Mouse (Mus musculus) CH12.LX (cell line): ENCODE results near the gene Gm21970. TPM values are rescaled to one million over a fixed set of nuclear protein-coding genes. Genes with fewer than 3 reads are reported as not detected.

Source experiments
- DNase-seq: peaks from one replicate; pipeline ENCODE4 v3.0.0-alpha.2; 2013; ENCODE audit errors: extremely low read depth
- H3K27ac ChIP-seq: 2 replicates; pipeline ENCODE4 v1.5.1; 2012; ENCODE audit warnings: low read depth, mild to moderate bottlenecking, control low read depth, moderate library complexity; ENCODE audit not compliant: insufficient read depth
- H3K27me3 ChIP-seq: replicated peaks from 2 replicates; pipeline ENCODE3; 2012; ENCODE audit warnings: inconsistent platforms
- H3K36me3 ChIP-seq, 2 experiments: replicated peaks in 1 of 2; 2 replicates each; pipeline versions ENCODE3 to v1.6.1; 2012; ENCODE audit warnings: inconsistent platforms in 1 of 2, low read length in 1 of 2, mild to moderate bottlenecking in 1 of 2, mixed read lengths in 1 of 2, moderate library complexity in 1 of 2; ENCODE audit not compliant: control insufficient read depth in 1 of 2, insufficient read depth in 1 of 2
- H3K4me1 ChIP-seq, 2 experiments: 2 replicates each; pipeline ENCODE4 v1.6.1; 2012; ENCODE audit warnings: inconsistent platforms in 1 of 2, moderate library complexity in 1 of 2; ENCODE audit not compliant: insufficient read depth in 2 of 2, control insufficient read depth in 1 of 2
- H3K4me2 ChIP-seq: 2 replicates; pipeline ENCODE4 v1.6.1; 2012; ENCODE audit warnings: low read depth, mild to moderate bottlenecking, control low read depth; ENCODE audit not compliant: poor library complexity, insufficient read depth, severe bottlenecking
- H3K4me3 ChIP-seq, 3 experiments: fragments of 150-350 bp in 1 of 3; sonication (generic) in 1 of 3; replicated peaks in 1 of 3; 2 replicates each; pipeline versions ENCODE3 to v1.5.1; 2011 to 2012; ENCODE audit warnings: low read depth in 2 of 3, low read length in 2 of 3, mild to moderate bottlenecking in 2 of 3, moderate library complexity in 2 of 3, control low read depth in 1 of 3, improper control_type of control experiment in 1 of 3, inconsistent platforms in 1 of 3, mixed read lengths in 1 of 3; ENCODE audit not compliant: poor library complexity in 1 of 3
- H3K79me2 ChIP-seq: replicated peaks from 2 replicates; pipeline ENCODE4 v1.6.1; 2012; ENCODE audit warnings: mild to moderate bottlenecking, moderate library complexity; ENCODE audit not compliant: control insufficient read depth, poor library complexity, insufficient read depth, severe bottlenecking; ENCODE audit errors: extremely low read depth
- H3K9ac ChIP-seq: 2 replicates; pipeline ENCODE4 v1.6.1; 2012; ENCODE audit warnings: low read depth, mild to moderate bottlenecking, control low read depth, moderate library complexity; ENCODE audit not compliant: insufficient read depth
- H3K9me3 ChIP-seq: replicated peaks from 2 replicates; pipeline ENCODE3; 2012; ENCODE audit warnings: low read length, inconsistent platforms, mixed read lengths
- ELF1 ChIP-seq: IDR thresholded peaks from 2 replicates; pipeline ENCODE4 v1.6.1; 2014; ENCODE audit warnings: low read depth, mild to moderate bottlenecking, inconsistent platforms, low read length, improper control_type of control experiment
- ETS1 ChIP-seq: conservative IDR thresholded peaks from 2 replicates; pipeline ENCODE4 v1.6.1; 2012; ENCODE audit warnings: low read depth, mild to moderate bottlenecking, inconsistent platforms, low read length, improper control_type of control experiment, moderate library complexity
- GABPA ChIP-seq: IDR thresholded peaks from 2 replicates; pipeline ENCODE4 v1.6.1; 2012; ENCODE audit warnings: low read depth, low read length, improper control_type of control experiment, inconsistent platforms; ENCODE audit not compliant: insufficient replicate concordance
- HCFC1 ChIP-seq: IDR thresholded peaks from 2 replicates; pipeline ENCODE4 v1.6.1; 2012; ENCODE audit warnings: low read depth, mild to moderate bottlenecking, inconsistent platforms, low read length, improper control_type of control experiment
- IRF4 ChIP-seq: IDR thresholded peaks from 2 replicates; pipeline ENCODE4 v1.6.1; 2014; ENCODE audit warnings: low read depth, mild to moderate bottlenecking, inconsistent platforms, low read length, improper control_type of control experiment
- JUND ChIP-seq: conservative IDR thresholded peaks from 2 replicates; pipeline ENCODE4 v1.6.1; 2011; ENCODE audit warnings: low read depth, low read length, improper control_type of control experiment
- KAT2A ChIP-seq: IDR thresholded peaks from 2 replicates; pipeline ENCODE4 v1.6.1; 2012; ENCODE audit warnings: low read length, improper control_type of control experiment, inconsistent platforms; ENCODE audit not compliant: insufficient replicate concordance
- MAX ChIP-seq: IDR thresholded peaks from 2 replicates; pipeline ENCODE4 v1.6.1; 2011; ENCODE audit warnings: low read length, improper control_type of control experiment
- MAZ ChIP-seq: IDR thresholded peaks from 2 replicates; pipeline ENCODE4 v1.6.1; 2012; ENCODE audit warnings: low read depth, mild to moderate bottlenecking, inconsistent platforms, low read length, improper control_type of control experiment, moderate library complexity
- MEF2A ChIP-seq: IDR thresholded peaks from 2 replicates; pipeline ENCODE4 v1.6.1; 2014; ENCODE audit warnings: low read depth, mild to moderate bottlenecking, inconsistent platforms, low read length, improper control_type of control experiment, borderline replicate concordance
- MXI1 ChIP-seq: IDR thresholded peaks from 2 replicates; pipeline ENCODE4 v1.6.1; 2011; ENCODE audit warnings: mild to moderate bottlenecking, low read depth, low read length, improper control_type of control experiment
- MYC ChIP-seq: IDR thresholded peaks from 2 replicates; pipeline ENCODE4 v1.6.1; 2011; ENCODE audit warnings: low read depth, mild to moderate bottlenecking, improper control_type of control experiment, low read length
- NELFE ChIP-seq: IDR thresholded peaks from 2 replicates; pipeline ENCODE4 v1.6.1; 2011; ENCODE audit warnings: low read depth, low read length, improper control_type of control experiment
- NRF1 ChIP-seq: IDR thresholded peaks from 2 replicates; pipeline ENCODE4 v1.6.1; 2014; ENCODE audit warnings: low read depth, mild to moderate bottlenecking, inconsistent platforms, low read length, improper control_type of control experiment, moderate library complexity
- PAX5 ChIP-seq: IDR thresholded peaks from 2 replicates; pipeline ENCODE4 v1.6.1; 2012; ENCODE audit warnings: low read length, inconsistent platforms, mixed read lengths
- POLR2A ChIP-seq: IDR thresholded peaks from 2 replicates; pipeline ENCODE4 v1.6.1; 2011; ENCODE audit warnings: low read depth, mild to moderate bottlenecking, improper control_type of control experiment, low read length
- RAD21 ChIP-seq: IDR thresholded peaks from 2 replicates; pipeline ENCODE4 v1.6.1; 2011; ENCODE audit warnings: low read depth, mild to moderate bottlenecking, low read length, improper control_type of control experiment, moderate library complexity
- SIN3A ChIP-seq: IDR thresholded peaks from 2 replicates; pipeline ENCODE4 v1.6.1; 2012; ENCODE audit warnings: low read length, improper control_type of control experiment, inconsistent platforms
- SMC3 ChIP-seq: IDR thresholded peaks from 2 replicates; pipeline ENCODE4 v1.6.1; 2011; ENCODE audit warnings: low read depth, low read length, improper control_type of control experiment
- TBP ChIP-seq: conservative IDR thresholded peaks from 2 replicates; pipeline ENCODE4 v1.6.1; 2011; ENCODE audit warnings: low read depth, low read length, improper control_type of control experiment
- TCF12 ChIP-seq: IDR thresholded peaks from 2 replicates; pipeline ENCODE4 v1.6.1; 2014; ENCODE audit warnings: low read depth, mild to moderate bottlenecking, inconsistent platforms, low read length, improper control_type of control experiment
- UBTF ChIP-seq: IDR thresholded peaks from 2 replicates; pipeline ENCODE4 v1.6.1; 2012; ENCODE audit warnings: low read depth, mild to moderate bottlenecking, inconsistent platforms, low read length, improper control_type of control experiment, moderate library complexity
- USF2 ChIP-seq: conservative IDR thresholded peaks from 2 replicates; pipeline ENCODE4 v1.6.1; 2011; ENCODE audit warnings: low read depth, low read length, improper control_type of control experiment
- ZMIZ1 ChIP-seq: IDR thresholded peaks from 2 replicates; pipeline ENCODE4 v1.6.1; 2012; ENCODE audit warnings: low read depth, mild to moderate bottlenecking, inconsistent platforms, low read length, improper control_type of control experiment
- dilution Hi-C: fragments of 300-500 bp; cut with MboI; formaldehyde crosslinking; loops from 2 replicates; pipeline ENCODE4 v1.14.3; 2020; ENCODE audit warnings: low sequenced_read_pairs; ENCODE audit not compliant: extremely low pct_unique_long_range_greater_than_20kb, extremely low pct_ligation_motif_present
- in situ Hi-C: fragments of 300-500 bp; cut with MboI; formaldehyde crosslinking; loops from 3 replicates; pipeline ENCODE4 v1.14.3; 2019; ENCODE audit warnings: low sequenced_read_pairs, low pct_ligation_motif_present, low pct_unique_long_range_greater_than_20kb, mixed read lengths
- polyA plus RNA-seq: library from polyadenylated mRNA; unstranded; fragments of >175 nt; gene quantifications from 2 replicates; pipeline ENCODE4 v1.2.1, GENCODE M21; 2012; ENCODE audit warnings: low read depth; ENCODE audit not compliant: insufficient read length
- total RNA-seq, 2 experiments: library from RNA; depleted of rRNA; stranded (reverse); fragments of 300-350 nt in 1 of 2; fragments of >200 nt in 1 of 2; gene quantifications; 2 replicates each; pipeline ENCODE4 v1.2.3; 2012 to 2014

Gm21970 gene
- total and polyA plus RNA-seq, 3 experiments, result not detected

GRCm38 (mm10) chr16:91367066-91367465 lies 24.5 kb upstream of the Gm21970 start:
- Histone ChIP-seq H3K79me2 (no peaks in the 10 kb centered on the region), H3K27me3 (peaks cover 4% of the 10 kb centered on the region), H3K27ac (no peak overlapping the region), H3K36me3 (no peaks in the 10 kb centered on the region), H3K9ac (no peak overlapping the region), H3K4me2 (no peak overlapping the region), H3K4me3 (no peak overlapping the region), H3K4me1 (peaks cover 23 to 48% of the 10 kb centered on the region in 2 experiments), H3K9me3 (peaks cover 8% of the 10 kb centered on the region)
- TF ChIP-seq HCFC1 (no peak), SIN3A (peak; percentile 7; the same call in 1 of the 2 replicates), KAT2A (0 out of 2 replicates have a peak, but pooled peaks have one; percentile 14), NRF1 (no peak), RAD21 (no peak), TCF12 (no peak)
- in situ Hi-C loops (loop anchor here (5.0 to 25.0 kb wide), 5 partner anchors 35 to 920 kb away; partner anchors contain the start of genes Ifnar1, Kcne2 and Tmem50b), dilution Hi-C loops (no loop called here)
- peak; percentile 31 for DNase-seq

- dilution Hi-C loops (no loop called here), in situ Hi-C loops (loop anchor here (5.0 to 25.0 kb wide), 3 partner anchors 79 to 914 kb away; partner anchors contain the start of gene Kcne2)
- Histone ChIP-seq H3K9me3 (peaks cover 11% of the 10 kb centered on the region), H3K36me3 (peaks cover 5 to 30% of the 10 kb centered on the region in 2 experiments), H3K4me1 (peaks cover 3 to 27% of the 10 kb centered on the region in 2 experiments; a peak in 3 of 4 replicates), H3K4me3 (peak within 1 kb of the TSS; percentile 76 to 96 (median 96)), H3K27me3 (peaks cover 4% of the 10 kb centered on the region), H3K4me2 (peak within 1 kb of the TSS; percentile 80), H3K27ac (peak within 1 kb of the TSS; percentile 57), H3K79me2 (peaks cover 20% of the 10 kb centered on the region), H3K9ac (peak within 1 kb of the TSS; percentile 93)
- TF ChIP-seq NRF1 (peak; percentile 42), MEF2A (peak; percentile 31; the same call in 1 of the 2 replicates), UBTF (peak; percentile 20; the same call in 1 of the 2 replicates), NELFE (peak; percentile 69), TCF12 (peak; percentile 30), MXI1 (peak; percentile 74), MAZ (0 out of 2 replicates have a peak, but pooled peaks have one; percentile 30), JUND (no peak), IRF4 (peak; percentile 35; the same call in 1 of the 2 replicates), SMC3 (peak; percentile 16; the same call in 1 of the 2 replicates), ZMIZ1 (peak; percentile 42; the same call in 1 of the 2 replicates), GABPA (no peak), MYC (peak; percentile 48; the same call in 1 of the 2 replicates), ETS1 (no peak), HCFC1 (peak; percentile 36), TBP (0 out of 2 replicates have a peak, but pooled peaks have one; percentile 24), SIN3A (peak; percentile 55; the same call in 1 of the 2 replicates), POLR2A (peak; percentile 68), MAX (peak; percentile 52; the same call in 1 of the 2 replicates), ELF1 (peak; percentile 71), PAX5 (no peak), USF2 (no peak)
- DNase-seq, result peak; percentile 73
Observed at GRCm38 (mm10) chr16:91372577-91373472, 18.7 kb upstream of the Gm21970 start, which contains the start of gene Ifnar2. TSS of gene Ifnar2 (plus strand) at chr16:91372783.
